Mouse (Mus musculus): ENCODE results near the gene Ahnak.

Ahnak gene

GRCm38 (mm10) chr19:9061221-9061893 is 72.3 kb downstream of the Ahnak start:
- DNase-seq (ENCODE audit: low read depth in 2 of 2, low spot score in 2 of 2) = no peak

- DNase-seq (ENCODE audit: low read depth in 2 of 2, low spot score in 2 of 2) = no peak
These were observed 73.7 kb downstream of the Ahnak start for GRCm38 (mm10) chr19:9062822-9063221.

- DNase-seq (ENCODE audit: low read depth in 2 of 2, low spot score in 2 of 2) = no peak
These were observed 74.7 kb downstream of the Ahnak start for GRCm38 (mm10) chr19:9063831-9064230.

GRCm38 (mm10) chr19:9065621-9066561 is 76.8 kb downstream of the Ahnak start:
- DNase-seq (ENCODE audit: low read depth in 2 of 2, low spot score in 2 of 2) = peak; percentile 29 to 34

GRCm38 (mm10) chr19:9067292-9067691 is 78.2 kb downstream of the Ahnak start:
- DNase-seq (ENCODE audit: low read depth in 2 of 2, low spot score in 2 of 2) = no peak

- DNase-seq (ENCODE audit: low read depth in 2 of 2, low spot score in 2 of 2) = no peak
These were observed 80.7 kb downstream of the Ahnak start for GRCm38 (mm10) chr19:9069687-9070307.

- DNase-seq (ENCODE audit: low read depth in 2 of 2, low spot score in 2 of 2) = no peak
These were observed 81.2 kb downstream of the Ahnak start for GRCm38 (mm10) chr19:9070316-9070715.

GRCm38 (mm10) chr19:9071456-9072156 is 82.5 kb downstream of the Ahnak start:
- no peak for DNase-seq (ENCODE audit: low read depth in 2 of 2, low spot score in 2 of 2)

- no peak for DNase-seq (ENCODE audit: low read depth in 2 of 2, low spot score in 2 of 2)
These were observed 83.1 kb downstream of the Ahnak start for GRCm38 (mm10) chr19:9072157-9072530.

- DNase-seq (ENCODE audit: low read depth in 2 of 2, low spot score in 2 of 2) = no peak
These were observed 84.8 kb downstream of the Ahnak start for GRCm38 (mm10) chr19:9073776-9074411.

GRCm38 (mm10) chr19:9074424-9074823 is 85.3 kb downstream of the Ahnak start:
- DNase-seq (ENCODE audit: low read depth in 2 of 2, low spot score in 2 of 2) = no peak

GRCm38 (mm10) chr19:9075558-9075957 is 86.5 kb downstream of the Ahnak start:
- DNase-seq (ENCODE audit: low read depth in 2 of 2, low spot score in 2 of 2) = no peak

GRCm38 (mm10) chr19:9076035-9076434 is 87.0 kb downstream of the Ahnak start:
- no peak for DNase-seq (ENCODE audit: low read depth in 2 of 2, low spot score in 2 of 2)

- DNase-seq (ENCODE audit: low read depth in 2 of 2, low spot score in 2 of 2) = no peak
These were observed 88.0 kb downstream of the Ahnak start for GRCm38 (mm10) chr19:9076982-9077660.

GRCm38 (mm10) chr19:9079916-9080315 is 90.8 kb downstream of the Ahnak start:
- DNase-seq (ENCODE audit: low read depth in 2 of 2, low spot score in 2 of 2) = no peak

- DNase-seq (ENCODE audit: low read depth in 2 of 2, low spot score in 2 of 2) = no peak
These were observed 92.5 kb downstream of the Ahnak start for GRCm38 (mm10) chr19:9081311-9082190.

GRCm38 (mm10) chr19:9082191-9083009 is 93.3 kb downstream of the Ahnak start:
- DNase-seq (ENCODE audit: low read depth in 2 of 2, low spot score in 2 of 2) = peak; percentile 83 to 86

GRCm38 (mm10) chr19:9083010-9083355 is 93.9 kb downstream of the Ahnak start:
- no peak for DNase-seq (ENCODE audit: low read depth in 2 of 2, low spot score in 2 of 2)
